Mouse (Mus musculus) central nervous system, embryonic 11.5 days (tissue): Measurements from ENCODE around the gene Fmnl1. TPM values are rescaled to one million over a fixed set of nuclear protein-coding genes. Genes with fewer than 3 reads are reported as not detected.

Experiments used
- polyA plus RNA-seq: library from polyadenylated mRNA; depleted of rRNA; stranded (reverse); fragments of >200 nt; gene quantifications from 2 replicates; pipeline ENCODE4 v1.2.3, GENCODE M21; 2012; rRNA removed

Fmnl1 gene
- polyA plus RNA-seq, result 1.7 and 2.4 TPM in 2 replicates

GRCm38 (mm10) chr11:103170494-103171285 lies at the start of gene Fmnl1:
Gene Fmnl1, plus strand, starts transcription at chr11:103171107.

GRCm38 (mm10) chr11:103131701-103132575 lies 39.0 kb upstream of the Fmnl1 start, which contains the start of gene Hexim2:
Gene Hexim2, plus strand, starts transcription at chr11:103132429.

GRCm38 (mm10) chr11:103208458-103208857 lies 37.6 kb downstream of the Fmnl1 start, which contains the start of gene 1700023F06Rik:
Gene 1700023F06Rik, minus strand, starts transcription at chr11:103208558.

GRCm38 (mm10) chr11:103217790-103218516 lies 47.0 kb downstream of the Fmnl1 start, which contains the start of gene Spata32:
Gene Spata32, minus strand, starts transcription at chr11:103218432.

Other genes starting within 250 kb of the Fmnl1 start
- gene Kif18b, start 246.0 kb upstream of the Fmnl1 start, polyA plus RNA-seq, result 23.2 and 28.6 TPM in 2 replicates
- 9.9 and 11.7 TPM in 2 replicates for gene C1ql1, start 224.4 kb upstream of the Fmnl1 start, polyA plus RNA-seq
- 35.3 and 49.5 TPM in 2 replicates for gene Nmt1, start 142.9 kb upstream of the Fmnl1 start, polyA plus RNA-seq
- 161 and 243 TPM in 2 replicates for gene Dcakd, start 142.8 kb upstream of the Fmnl1 start, polyA plus RNA-seq
- gene Plcd3, start 69.4 kb upstream of the Fmnl1 start, polyA plus RNA-seq, result 2.2 and 2.3 TPM in 2 replicates
- gene Acbd4, start 69.4 kb upstream of the Fmnl1 start, polyA plus RNA-seq, result 5.4 and 15.2 TPM in 2 replicates
- 15.4 and 25.5 TPM in 2 replicates for gene Hexim1, start 54.9 kb upstream of the Fmnl1 start, polyA plus RNA-seq
- 6.7 and 6.9 TPM in 2 replicates for gene Hexim2, start 38.7 kb upstream of the Fmnl1 start, polyA plus RNA-seq
- gene 1700023F06Rik, start 37.5 kb downstream of the Fmnl1 start, polyA plus RNA-seq, result 0.11 and 0.12 TPM in 2 replicates
- gene Spata32, start 47.3 kb downstream of the Fmnl1 start, polyA plus RNA-seq, result 0.05 TPM in 1 of 2 replicates, not detected in the other
- gene Map3k14, start 96.4 kb downstream of the Fmnl1 start, polyA plus RNA-seq, result 5.6 and 5.7 TPM in 2 replicates
- gene Arhgap27, start 192.6 kb downstream of the Fmnl1 start, polyA plus RNA-seq, result 4.8 and 7.0 TPM in 2 replicates
- gene Plekhm1, start 241.6 kb downstream of the Fmnl1 start, polyA plus RNA-seq, result 10.6 and 10.7 TPM in 2 replicates